Mouse (Mus musculus): ENCODE results near the gene Tbata. TPM values are rescaled to one million over a fixed set of nuclear protein-coding genes. Genes with fewer than 3 reads are reported as not detected.
A peak's percentile ranks its signal among the peaks of the same experiment; 100 is the strongest.

Tbata gene
- polyA plus RNA-seq, 1 experiment from 2014 or later = not detected

GRCm38 (mm10) chr10:61211743-61212142 lies 40.0 kb downstream of the Tbata start:
- H3K4me3 ChIP-seq = no peak overlapping the region
- peaks cover 19% of the 10 kb centered on the region for H3K27me3 ChIP-seq (replicated peaks)
- peaks cover 6% of the 10 kb centered on the region for H3K9me3 ChIP-seq (replicated peaks)
- WGBS = 9% methylated on average over 13 of the region's 13 CpGs
- no peak overlapping the region for H3K4me2 ChIP-seq
- no peaks in the 10 kb centered on the region for H3K36me3 ChIP-seq
- H3K4me1 ChIP-seq (replicated peaks) = peaks cover 12% of the 10 kb centered on the region
- no peak for ATAC-seq (ENCODE audit: insufficient number of reproducible peaks, low FRiP score)
- no peak overlapping the region for H3K9ac ChIP-seq
- no peak overlapping the region for H3K27ac ChIP-seq (ENCODE audit: poor library complexity, severe bottlenecking)

GRCm38 (mm10) chr10:61212817-61213216 lies 41.1 kb downstream of the Tbata start:
- no peak overlapping the region for H3K4me3 ChIP-seq
- ATAC-seq (ENCODE audit: insufficient number of reproducible peaks, low FRiP score) = peak; percentile 59
- peaks cover 6% of the 10 kb centered on the region for H3K9me3 ChIP-seq (replicated peaks)
- H3K27me3 ChIP-seq (replicated peaks) = peaks cover 19% of the 10 kb centered on the region
- no peak overlapping the region for H3K27ac ChIP-seq (ENCODE audit: poor library complexity, severe bottlenecking)
- H3K4me1 ChIP-seq (replicated peaks) = peaks cover 12% of the 10 kb centered on the region
- H3K36me3 ChIP-seq = no peaks in the 10 kb centered on the region
- 11% methylated on average over 10 of the region's 11 CpGs for WGBS
- H3K4me2 ChIP-seq = peak overlapping the region; percentile 6; the same call in 1 of the 2 replicates
- H3K9ac ChIP-seq = no peak overlapping the region

GRCm38 (mm10) chr10:61215658-61216057 lies 43.9 kb downstream of the Tbata start:
- H3K9me3 ChIP-seq (replicated peaks) = peaks cover 12% of the 10 kb centered on the region
- 93% methylated on average over 6 of the region's 6 CpGs for WGBS
- no peak overlapping the region for H3K27ac ChIP-seq (ENCODE audit: poor library complexity, severe bottlenecking)
- H3K36me3 ChIP-seq = no peaks in the 10 kb centered on the region
- no peak overlapping the region for H3K4me2 ChIP-seq
- no peak overlapping the region for H3K4me3 ChIP-seq
- H3K27me3 ChIP-seq (replicated peaks) = peaks cover 23% of the 10 kb centered on the region
- ATAC-seq (ENCODE audit: insufficient number of reproducible peaks, low FRiP score) = no peak
- H3K4me1 ChIP-seq (replicated peaks) = peaks cover 4% of the 10 kb centered on the region
- H3K9ac ChIP-seq = no peak overlapping the region

GRCm38 (mm10) chr10:61216163-61216562 lies 44.4 kb downstream of the Tbata start:
- Histone ChIP-seq H3K9ac (no peak overlapping the region), H3K4me3 (no peak overlapping the region), H3K9me3 (replicated peaks) (peaks cover 12% of the 10 kb centered on the region), H3K36me3 (no peaks in the 10 kb centered on the region), H3K4me1 (replicated peaks) (peaks cover 4% of the 10 kb centered on the region), H3K27ac (ENCODE audit: poor library complexity, severe bottlenecking) (no peak overlapping the region), H3K4me2 (no peak overlapping the region), H3K27me3 (replicated peaks) (peaks cover 19% of the 10 kb centered on the region)
- ATAC-seq (ENCODE audit: insufficient number of reproducible peaks, low FRiP score) = no peak
- WGBS = 49% methylated on average over 4 of the region's 4 CpGs

- Histone ChIP-seq H3K4me3 (no peak overlapping the region), H3K9ac (no peak overlapping the region), H3K4me1 (replicated peaks) (no peaks in the 10 kb centered on the region; the same call in 1 of the 2 replicates), H3K27ac (ENCODE audit: poor library complexity, severe bottlenecking) (no peak overlapping the region), H3K27me3 (replicated peaks) (0 out of 2 replicates have a peak, but pooled peaks cover 7% of the 10 kb centered on the region), H3K36me3 (no peaks in the 10 kb centered on the region), H3K9me3 (replicated peaks) (peaks cover 12% of the 10 kb centered on the region), H3K4me2 (no peak overlapping the region)
- WGBS = 83% methylated on average over 4 of the region's 4 CpGs
- ATAC-seq (ENCODE audit: insufficient number of reproducible peaks, low FRiP score) = no peak
Observed at GRCm38 (mm10) chr10:61219318-61219717, 47.6 kb downstream of the Tbata start.

- H3K4me3 ChIP-seq = no peak overlapping the region
- no peak overlapping the region for H3K9ac ChIP-seq
- peaks cover 22% of the 10 kb centered on the region; the same call in 1 of the 2 replicates for H3K27me3 ChIP-seq (replicated peaks)
- no peak overlapping the region for H3K4me2 ChIP-seq
- peaks cover 12% of the 10 kb centered on the region for H3K4me1 ChIP-seq (replicated peaks)
- no peak overlapping the region for H3K27ac ChIP-seq (ENCODE audit: poor library complexity, severe bottlenecking)
- H3K9me3 ChIP-seq (replicated peaks) = no peaks in the 10 kb centered on the region
- no peak for ATAC-seq (ENCODE audit: insufficient number of reproducible peaks, low FRiP score)
- H3K36me3 ChIP-seq = no peaks in the 10 kb centered on the region
- 74% methylated on average over 5 of the region's 5 CpGs for WGBS
Observed at GRCm38 (mm10) chr10:61225694-61226093, 53.9 kb downstream of the Tbata start.

- WGBS = 36% methylated on average over 4 of the region's 4 CpGs
- Histone ChIP-seq H3K27ac (ENCODE audit: poor library complexity, severe bottlenecking) (no peak overlapping the region), H3K9ac (no peak overlapping the region), H3K27me3 (replicated peaks) (peaks cover 22% of the 10 kb centered on the region; the same call in 1 of the 2 replicates), H3K4me3 (no peak overlapping the region), H3K4me2 (no peak overlapping the region), H3K9me3 (replicated peaks) (no peaks in the 10 kb centered on the region), H3K36me3 (no peaks in the 10 kb centered on the region), H3K4me1 (replicated peaks) (peaks cover 12% of the 10 kb centered on the region)
- peak; percentile 49 for ATAC-seq (ENCODE audit: insufficient number of reproducible peaks, low FRiP score)
Observed at GRCm38 (mm10) chr10:61226784-61227396, 55.1 kb downstream of the Tbata start.

- H3K4me1 ChIP-seq (replicated peaks) = peaks cover 7% of the 10 kb centered on the region
- no peak overlapping the region for H3K9ac ChIP-seq
- no peaks in the 10 kb centered on the region for H3K36me3 ChIP-seq
- H3K4me3 ChIP-seq = no peak overlapping the region
- WGBS = 83% methylated on average over 3 of the region's 3 CpGs
- H3K9me3 ChIP-seq (replicated peaks) = no peaks in the 10 kb centered on the region
- no peak overlapping the region for H3K27ac ChIP-seq (ENCODE audit: poor library complexity, severe bottlenecking)
- H3K4me2 ChIP-seq = no peak overlapping the region
- peaks cover 23% of the 10 kb centered on the region; the same call in 1 of the 2 replicates for H3K27me3 ChIP-seq (replicated peaks)
- no peak for ATAC-seq (ENCODE audit: insufficient number of reproducible peaks, low FRiP score)
Observed at GRCm38 (mm10) chr10:61231756-61232155, 60.0 kb downstream of the Tbata start.

- no peaks in the 10 kb centered on the region for H3K4me1 ChIP-seq (replicated peaks)
- H3K27ac ChIP-seq (ENCODE audit: poor library complexity, severe bottlenecking) = no peak overlapping the region
- ATAC-seq (ENCODE audit: insufficient number of reproducible peaks, low FRiP score) = no peak
- H3K36me3 ChIP-seq = no peaks in the 10 kb centered on the region
- no peak overlapping the region for H3K9ac ChIP-seq
- peaks cover 22% of the 10 kb centered on the region; the same call in 1 of the 2 replicates for H3K27me3 ChIP-seq (replicated peaks)
- no peaks in the 10 kb centered on the region for H3K9me3 ChIP-seq (replicated peaks)
- no peak overlapping the region for H3K4me2 ChIP-seq
- WGBS = 45% methylated on average over 7 of the region's 7 CpGs
- no peak overlapping the region for H3K4me3 ChIP-seq
Observed at GRCm38 (mm10) chr10:61232858-61233567, 61.3 kb downstream of the Tbata start.

- H3K27ac ChIP-seq (ENCODE audit: poor library complexity, severe bottlenecking) = no peak overlapping the region
- ATAC-seq (ENCODE audit: insufficient number of reproducible peaks, low FRiP score) = no peak
Observed at GRCm38 (mm10) chr10:61234319-61234718, 62.6 kb downstream of the Tbata start.

GRCm38 (mm10) chr10:61235677-61236267 lies 64.0 kb downstream of the Tbata start:
- H3K27ac ChIP-seq (ENCODE audit: poor library complexity, severe bottlenecking) = no peak overlapping the region
- H3K4me3 ChIP-seq = no peak overlapping the region
- H3K36me3 ChIP-seq = no peaks in the 10 kb centered on the region
- no peak overlapping the region for H3K4me2 ChIP-seq
- H3K27me3 ChIP-seq (replicated peaks) = 0 out of 2 replicates have a peak, but pooled peaks cover 3% of the 10 kb centered on the region
- H3K4me1 ChIP-seq (replicated peaks) = peaks cover 10% of the 10 kb centered on the region
- no peak overlapping the region for H3K9ac ChIP-seq
- peaks cover 7% of the 10 kb centered on the region for H3K9me3 ChIP-seq (replicated peaks)
- WGBS = 85% methylated on average over 6 of the region's 6 CpGs
- no peak for ATAC-seq (ENCODE audit: insufficient number of reproducible peaks, low FRiP score)

More at GRCm38 (mm10) chr10:61234319-61234718, 62.6 kb downstream of the Tbata start:
- Histone ChIP-seq H3K36me3 (no peaks in the 10 kb centered on the region), H3K27me3 (replicated peaks) (0 out of 2 replicates have a peak, but pooled peaks cover 12% of the 10 kb centered on the region), H3K9me3 (replicated peaks) (peaks cover 7% of the 10 kb centered on the region), H3K4me3 (no peak overlapping the region), H3K4me1 (replicated peaks) (no peaks in the 10 kb centered on the region), H3K4me2 (no peak overlapping the region), H3K9ac (no peak overlapping the region)
- 79% methylated on average over 4 of the region's 4 CpGs for WGBS
